9 mouse cellular contexts compared by ENCODE assay signal in the genomic region with DNA sequence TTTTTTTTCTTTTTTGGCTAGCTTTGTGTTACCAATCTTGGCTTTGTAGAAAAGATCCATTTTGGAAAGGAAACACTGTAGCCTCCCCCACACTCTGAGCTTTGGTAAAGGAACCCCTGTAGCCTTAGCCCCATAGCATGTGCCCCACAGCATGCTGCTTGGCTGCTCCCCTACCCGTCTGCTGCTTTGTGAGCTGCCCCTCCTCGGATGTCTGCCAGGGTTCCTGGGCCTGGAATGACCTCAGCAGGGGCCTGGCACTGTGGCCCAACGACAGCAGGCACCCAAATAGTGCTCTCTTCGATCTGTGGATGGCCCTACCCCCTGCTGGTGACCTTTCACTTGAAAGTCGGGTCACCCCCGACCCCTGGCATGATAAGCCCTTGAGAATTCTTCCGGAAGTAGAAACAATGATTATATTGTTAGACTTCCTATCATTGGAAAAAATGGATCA.
A peak's percentile ranks its signal among the peaks of the same experiment; 100 is the strongest.
DNase-seq lines count a peak whose midpoint lies in the region; ATAC-seq and TF ChIP-seq lines count a peak whose summit lies in the region.
"Had no signal": no experiment of that assay in that cellular context is flagged by ENCODE, and none has a peak within 500 bp of the region (broad histone marks: within the 10 kb centered on the region; RNA-seq: fewer than 3 reads in every experiment).

No protein-coding gene starts in this region.

- 32% methylated on average over 7 of the region's 7 CpGs for WGBS in lung, embryonic 14.5 days
- 33% methylated on average over 7 of the region's 7 CpGs for WGBS in lung, postnatal 0 days
- WGBS in limb, embryonic 12.5 days: 37% methylated on average over 7 of the region's 7 CpGs

- H3K9ac ChIP-seq in lung, embryonic 14.5 days: no peak overlapping the region
- no peak overlapping the region for H3K9ac ChIP-seq in lung, postnatal 0 days (replicated peaks; ENCODE audit: low read depth)
- H3K9ac ChIP-seq in limb, embryonic 12.5 days (replicated peaks): no peak overlapping the region

- no peak for TF ChIP-seq EP300 in lung, postnatal 0 days (IDR thresholded peaks at IDR 0.05)

- H3K9me3 ChIP-seq in lung, embryonic 14.5 days (ENCODE audit: low read depth, low read length): no peaks in the 10 kb centered on the region
- H3K9me3 ChIP-seq in lung, postnatal 0 days (ENCODE audit: low read length): no peaks in the 10 kb centered on the region
- H3K9me3 ChIP-seq in limb, embryonic 12.5 days: no peaks in the 10 kb centered on the region

- H3K27ac ChIP-seq in lung, embryonic 14.5 days (ENCODE audit: low read depth): no peak overlapping the region
- H3K27ac ChIP-seq in lung, postnatal 0 days (ENCODE audit: low read length): no peak overlapping the region
- H3K27ac ChIP-seq in limb, embryonic 12.5 days: 0 out of 2 replicates have a peak overlapping the region, but pooled peaks have one; percentile 50

- peaks cover 15% of the 10 kb centered on the region for H3K4me1 ChIP-seq in lung, embryonic 14.5 days (ENCODE audit: insufficient read depth)
- no peaks in the 10 kb centered on the region; the same call in 1 of the 2 replicates for H3K4me1 ChIP-seq in lung, postnatal 0 days (ENCODE audit: insufficient read depth, low read depth, low read length)
- peaks cover 50% of the 10 kb centered on the region for H3K4me1 ChIP-seq in limb, embryonic 12.5 days (replicated peaks)

- no peak for ATAC-seq in lung, embryonic 14.5 days (ENCODE audit: insufficient read depth)
- no peak for ATAC-seq in lung, postnatal 0 days
- ATAC-seq in limb, embryonic 12.5 days (ENCODE audit: insufficient number of reproducible peaks, insufficient read depth, low FRiP score, low TSS enrichment, low read depth): no peak
- ATAC-seq: Patski had no signal

- H3K27me3 ChIP-seq in lung, embryonic 14.5 days (ENCODE audit: insufficient read depth, low read length): no peaks in the 10 kb centered on the region
- H3K27me3 ChIP-seq in lung, postnatal 0 days (replicated peaks; ENCODE audit: insufficient read depth, low read length): no peaks in the 10 kb centered on the region
- no peaks in the 10 kb centered on the region for H3K27me3 ChIP-seq in limb, embryonic 12.5 days
- H3K27me3 ChIP-seq: Patski had no signal

- no peak for DNase-seq in lung, embryonic 14.5 days
- DNase-seq in lung, postnatal 0 days (ENCODE audit: low spot score): no peak
- DNase-seq in cerebellum, adult 9-11 months: peak; percentile 97
- DNase-seq in gastrocnemius, postnatal 25 days: peak; percentile 49
- no peak for DNase-seq in kidney, adult 11 months
- no peak for DNase-seq in kidney, adult 9 months
- no peak for DNase-seq in natural killer cell, adult 2 months (ENCODE audit: low spot score in 2 of 2)

- H3K4me2 ChIP-seq in lung, embryonic 14.5 days: no peak overlapping the region
- no peak overlapping the region for H3K4me2 ChIP-seq in lung, postnatal 0 days (replicated peaks; ENCODE audit: low read depth, low read length)
- no peak overlapping the region for H3K4me2 ChIP-seq in limb, embryonic 12.5 days

- H3K36me3 ChIP-seq in lung, embryonic 14.5 days (ENCODE audit: insufficient read depth): peaks cover 16% of the 10 kb centered on the region
- H3K36me3 ChIP-seq in lung, postnatal 0 days (ENCODE audit: insufficient read depth, low read length): no peaks in the 10 kb centered on the region
- H3K36me3 ChIP-seq in limb, embryonic 12.5 days: peaks cover 25% of the 10 kb centered on the region

- 0 out of 2 replicates have a peak, but pooled peaks have one; percentile 5 for TF ChIP-seq CTCF in lung, embryonic 14.5 days (IDR thresholded peaks at IDR 0.05; ENCODE audit: low read depth)
- no peak for TF ChIP-seq CTCF in lung, postnatal 0 days (IDR thresholded peaks at IDR 0.05)

- no peak overlapping the region for H3K4me3 ChIP-seq in lung, embryonic 14.5 days (ENCODE audit: low read depth, low read length)
- no peak overlapping the region for H3K4me3 ChIP-seq in lung, postnatal 0 days (ENCODE audit: low read depth, low read length)
- no peak overlapping the region for H3K4me3 ChIP-seq in limb, embryonic 12.5 days (replicated peaks)

Comparison
In these comparisons a context has a peak if more than half of its experiments do, and no peak if none do; other contexts are left out.
1. DNase-seq: peak in cerebellum, adult 9-11 months (single experiment) and gastrocnemius, postnatal 25 days (single experiment); none in lung, embryonic 14.5 days (single experiment), lung, postnatal 0 days (single experiment), kidney, adult 11 months (single experiment), kidney, adult 9 months (single experiment) and natural killer cell, adult 2 months (0 of 2).